In genomic region chr9:59659036-59660026, GRCm38 (mm10) we compare ENCODE assay signal across 8 mouse cellular contexts. TPM values are rescaled to one million over a fixed set of nuclear protein-coding genes. Genes with fewer than 3 reads are reported as not detected.
A peak's percentile ranks its signal among the peaks of the same experiment; 100 is the strongest.
DNase-seq lines count a peak whose midpoint lies in the region; ATAC-seq and TF ChIP-seq lines count a peak whose summit lies in the region.

No protein-coding gene starts in this region.

- TF ChIP-seq RAD21 in MEL (IDR thresholded peaks at IDR 0.05; ENCODE audit: low read depth, low read length) = no peak; the same call in 1 of the 2 replicates

- peaks cover 7 to 38% of the 10 kb centered on the region in 2 experiments for H3K4me1 ChIP-seq in MEL (ENCODE audit: control insufficient read depth in 1 of 2, insufficient read depth in 2 of 2, low read length in 2 of 2)
- peaks cover 56% of the 10 kb centered on the region for H3K4me1 ChIP-seq in forebrain, embryonic 16.5 days (replicated peaks; ENCODE audit: control insufficient read depth, insufficient read depth, low read length)
- H3K4me1 ChIP-seq in lung, embryonic 16.5 days (replicated peaks; ENCODE audit: control insufficient read depth, insufficient read depth, low read length) = peaks cover 48% of the 10 kb centered on the region

- peak; percentile 96 for DNase-seq in MEL (ENCODE audit: low read depth, low spot score)
- DNase-seq in cerebellum, adult 18-20 months = peak; percentile 86 to 89
- peak; percentile 61 for DNase-seq in heart, postnatal 25 days (ENCODE audit: low spot score)
- DNase-seq in layer of hippocampus, adult 2 months (ENCODE audit: low spot score in 2 of 2) = peak; percentile 76 to 77
- peak; percentile 46 for DNase-seq in ovary, adult 18-20 months (ENCODE audit: low spot score)
- peak; percentile 94 for DNase-seq in thymus, postnatal 0 days (ENCODE audit: low spot score)

- ATAC-seq in forebrain, embryonic 16.5 days = no peak
- ATAC-seq in lung, embryonic 16.5 days (ENCODE audit: low read depth) = peak; percentile 41

- H3K27me3 ChIP-seq in MEL (ENCODE audit: control insufficient read depth in 1 of 2, insufficient read depth in 2 of 2, low read length in 2 of 2) = no peaks in the 10 kb centered on the region
- H3K27me3 ChIP-seq in forebrain, embryonic 16.5 days (replicated peaks; ENCODE audit: control insufficient read depth, insufficient read depth, low read length) = no peaks in the 10 kb centered on the region
- H3K27me3 ChIP-seq in lung, embryonic 16.5 days (ENCODE audit: control insufficient read depth, insufficient read depth, low read depth, low read length) = no peaks in the 10 kb centered on the region

- no peaks in the 10 kb centered on the region for H3K9me3 ChIP-seq in MEL (replicated peaks; ENCODE audit: insufficient read depth, low read length)
- H3K9me3 ChIP-seq in forebrain, embryonic 16.5 days (ENCODE audit: control insufficient read depth, low read length) = no peaks in the 10 kb centered on the region
- no peaks in the 10 kb centered on the region for H3K9me3 ChIP-seq in lung, embryonic 16.5 days (ENCODE audit: control insufficient read depth, low read length)

- peak overlapping the region; percentile 84 for H3K4me2 ChIP-seq in forebrain, embryonic 16.5 days (ENCODE audit: low read length)
- peak overlapping the region; percentile 79 for H3K4me2 ChIP-seq in lung, embryonic 16.5 days (ENCODE audit: low read depth, low read length)

- H3K79me2 ChIP-seq in MEL (ENCODE audit: control insufficient read depth, insufficient read depth, low read length, poor library complexity) = peaks cover 73% of the 10 kb centered on the region

- peak overlapping the region; percentile 36 to 73 for H3K4me3 ChIP-seq in MEL (ENCODE audit: control insufficient read depth in 1 of 2, insufficient read depth in 1 of 2, low read depth in 2 of 2, low read length in 2 of 2)
- peak overlapping the region; percentile 31 for H3K4me3 ChIP-seq in forebrain, embryonic 16.5 days (replicated peaks; ENCODE audit: low read length)
- H3K4me3 ChIP-seq in layer of hippocampus, adult 2 months = peak overlapping the region; percentile 99
- peak overlapping the region; percentile 20 for H3K4me3 ChIP-seq in lung, embryonic 16.5 days (ENCODE audit: low read length)

- TF ChIP-seq POLR2A in MEL (IDR thresholded peaks at IDR 0.05; ENCODE audit: control insufficient read depth in 1 of 2, insufficient read depth in 1 of 2, low read depth in 1 of 2, low read length in 2 of 2, poor library complexity in 1 of 2) = peak in 1 of 2 experiments; percentile 45; a peak in 1 of 4 replicates

- TF ChIP-seq CTCF in MEL (IDR thresholded peaks at IDR 0.05 in 2 of 3, conservative IDR thresholded peaks at IDR 0.05 in 1 of 3; ENCODE audit: control insufficient read depth in 1 of 3, insufficient read depth in 1 of 3, low read depth in 2 of 3, low read length in 3 of 3, poor library complexity in 1 of 3, severe bottlenecking in 1 of 3) = peak; percentile 54 to 95 (median 69)
- peak; percentile 96 for TF ChIP-seq CTCF in layer of hippocampus, adult 2 months (conservative IDR thresholded peaks at IDR 0.05)

- 18% methylated on average over 14 of the region's 14 CpGs for WGBS in forebrain, embryonic 16.5 days
- 22% methylated on average over 14 of the region's 14 CpGs for WGBS in lung, embryonic 16.5 days

- H3K27ac ChIP-seq in MEL (ENCODE audit: control insufficient read depth, low read depth, low read length) = peak overlapping the region; percentile 21; the same call in 1 of the 2 replicates
- peak overlapping the region; percentile 33 for H3K27ac ChIP-seq in forebrain, embryonic 16.5 days (ENCODE audit: low read length)
- peak overlapping the region; percentile 99 for H3K27ac ChIP-seq in layer of hippocampus, adult 2 months
- peak overlapping the region; percentile 58 for H3K27ac ChIP-seq in lung, embryonic 16.5 days (ENCODE audit: low read length)

- TF ChIP-seq EP300 in MEL (IDR thresholded peaks at IDR 0.05; ENCODE audit: low read depth in 1 of 2, low read length in 2 of 2) = no peak

- intact Hi-C loops in heart, postnatal 25 days (cut with DNase I) = loop anchor here (5.0 kb wide), 2 partner anchors 42 to 93 kb away; partner anchors contain the start of genes Myo9a, Parp6 and Senp8

- peak overlapping the region; percentile 26 for H3K9ac ChIP-seq in MEL (ENCODE audit: control insufficient read depth, low read depth, low read length, poor library complexity, severe bottlenecking)
- 0 out of 2 replicates have a peak overlapping the region, but pooled peaks have one; percentile 8 for H3K9ac ChIP-seq in forebrain, embryonic 16.5 days (replicated peaks; ENCODE audit: low read depth, low read length)
- H3K9ac ChIP-seq in lung, embryonic 16.5 days (ENCODE audit: low read length) = 0 out of 2 replicates have a peak overlapping the region, but pooled peaks have one; percentile 46

- H3K36me3 ChIP-seq in MEL (ENCODE audit: control insufficient read depth in 1 of 2, insufficient read depth in 2 of 2, low read length in 2 of 2) = peaks cover 6 to 52% of the 10 kb centered on the region in 2 experiments; a peak in 3 of 4 replicates
- 0 out of 2 replicates have a peak, but pooled peaks cover 3% of the 10 kb centered on the region for H3K36me3 ChIP-seq in forebrain, embryonic 16.5 days (ENCODE audit: control insufficient read depth, insufficient read depth)
- H3K36me3 ChIP-seq in lung, embryonic 16.5 days (ENCODE audit: control insufficient read depth, insufficient read depth, low read length) = peaks cover 5% of the 10 kb centered on the region; the same call in 1 of the 2 replicates

TF ChIP-seq in MEL, 35 proteins besides CTCF, POLR2A, EP300 and RAD21 (continues in another document):
- no peak for TF ChIP-seq NRF1 (IDR thresholded peaks at IDR 0.05; ENCODE audit: insufficient read depth, low read depth, low read length, poor library complexity, severe bottlenecking)
- TF ChIP-seq MAFK (IDR thresholded peaks at IDR 0.05; ENCODE audit: borderline replicate concordance, low read depth, low read length) = no peak
- TF ChIP-seq SIN3A (IDR thresholded peaks at IDR 0.05; ENCODE audit: low read length) = peak; percentile 90; the same call in 1 of the 2 replicates
- TF ChIP-seq ZNF384 (IDR thresholded peaks at IDR 0.05; ENCODE audit: low read depth, low read length) = peak; percentile 72; the same call in 1 of the 2 replicates
- no peak for TF ChIP-seq RCOR1 (IDR thresholded peaks at IDR 0.05; ENCODE audit: low read depth, low read length)
- TF ChIP-seq USF1 (IDR thresholded peaks at IDR 0.05; ENCODE audit: low read depth, low read length) = no peak
- no peak for TF ChIP-seq POLR2AphosphoS5 (IDR thresholded peaks at IDR 0.05; ENCODE audit: borderline replicate concordance, low read depth, low read length)
- no peak for TF ChIP-seq GABPA (IDR thresholded peaks at IDR 0.05; ENCODE audit: low read depth, low read length)
- TF ChIP-seq ZC3H11A (IDR thresholded peaks at IDR 0.05; ENCODE audit: low read depth, low read length) = no peak
- TF ChIP-seq NELFE (IDR thresholded peaks at IDR 0.05; ENCODE audit: low read depth, low read length) = no peak
- TF ChIP-seq BHLHE40 (IDR thresholded peaks at IDR 0.05; ENCODE audit: borderline replicate concordance, low read depth, low read length) = no peak; the same call in 1 of the 2 replicates
- TF ChIP-seq CHD2 (IDR thresholded peaks at IDR 0.05; ENCODE audit: low read length) = no peak; the same call in 1 of the 2 replicates
- peak; percentile 69; the same call in 1 of the 2 replicates for TF ChIP-seq ETS1 (IDR thresholded peaks at IDR 0.05; ENCODE audit: low read depth, low read length)
- no peak for TF ChIP-seq KAT2A (conservative IDR thresholded peaks at IDR 0.05; ENCODE audit: low read depth, low read length)
- peak; percentile 67 for TF ChIP-seq MAX (IDR thresholded peaks at IDR 0.05; ENCODE audit: low read length)
- TF ChIP-seq ELF1 (IDR thresholded peaks at IDR 0.05; ENCODE audit: low read depth, low read length) = no peak
- TF ChIP-seq SMC3 (IDR thresholded peaks at IDR 0.05; ENCODE audit: low read depth, low read length) = peak; percentile 15; the same call in 1 of the 2 replicates
- no peak for TF ChIP-seq MEF2A (IDR thresholded peaks at IDR 0.05; ENCODE audit: extremely low read depth, insufficient replicate concordance, low read depth, low read length, poor library complexity, severe bottlenecking)
- no peak; the same call in 1 of the 2 replicates for TF ChIP-seq HCFC1 (IDR thresholded peaks at IDR 0.05; ENCODE audit: low read depth, low read length)

RNA-seq across cellular contexts. Expression of gene Pkm, which starts 3.2 kb away (rescaled TPM):
- 710 and 1,836 TPM in 2 replicates for total RNA-seq in MEL (2012; rRNA removed)
- polyA plus RNA-seq in MEL (2012; ENCODE audit: insufficient read depth in 1 of 2, insufficient read length in 2 of 2, low read depth in 1 of 2, low replicate concordance in 2 of 2, missing spikeins in 1 of 2) = 1,000 to 10,000 TPM in 1 of 2 experiments, 10 to 100 TPM in 1; 71.6 to 2,746 TPM
- 1,186 and 1,222 TPM in 2 replicates for polyA plus RNA-seq in forebrain, embryonic 16.5 days (2015; fragmentation: Nextera tagmentation; extraction: Ambion mirVana)
- total RNA-seq in heart, postnatal 25 days (2021) = 1,000 to 10,000 TPM; 1,181 to 1,232 TPM
- 1,000 to 10,000 TPM; 1,301 to 1,421 TPM for total RNA-seq in layer of hippocampus, adult 2 months (2021)
- 1,125 and 1,193 TPM in 2 replicates for polyA plus RNA-seq in lung, embryonic 16.5 days (2015; fragmentation: Nextera tagmentation; extraction: Ambion mirVana)
- 599 and 667 TPM in 2 replicates for polyA plus RNA-seq in thymus, postnatal 0 days (2015; fragmentation: Nextera tagmentation; extraction: Ambion mirVana)

RNA-seq across cellular contexts. Expression of gene Gramd2, which starts 20.6 kb away (rescaled TPM):
- total RNA-seq in MEL (2012; rRNA removed) = not detected in 2 replicates
- under 1 TPM in 1 of 2 experiments, not detected in 1; 0.04 TPM for polyA plus RNA-seq in MEL (2012; ENCODE audit: insufficient read depth in 1 of 2, insufficient read length in 2 of 2, low read depth in 1 of 2, low replicate concordance in 2 of 2, missing spikeins in 1 of 2)
- 3.7 and 5.4 TPM in 2 replicates for polyA plus RNA-seq in forebrain, embryonic 16.5 days (2015; fragmentation: Nextera tagmentation; extraction: Ambion mirVana)
- total RNA-seq in heart, postnatal 25 days (2021) = not detected
- total RNA-seq in layer of hippocampus, adult 2 months (2021) = 1 to 10 TPM; 5.7 to 7.5 TPM
- 11.0 and 13.2 TPM in 2 replicates for polyA plus RNA-seq in lung, embryonic 16.5 days (2015; fragmentation: Nextera tagmentation; extraction: Ambion mirVana)
- 0.20 and 0.41 TPM in 2 replicates for polyA plus RNA-seq in thymus, postnatal 0 days (2015; fragmentation: Nextera tagmentation; extraction: Ambion mirVana)

RNA-seq across cellular contexts. Expression of gene Parp6, which starts 42.2 kb away (rescaled TPM):
- 5.9 and 6.4 TPM in 2 replicates for total RNA-seq in MEL (2012; rRNA removed)
- 10 to 100 TPM in 1 of 2 experiments, not detected in 1; 13.8 TPM for polyA plus RNA-seq in MEL (2012; ENCODE audit: insufficient read depth in 1 of 2, insufficient read length in 2 of 2, low read depth in 1 of 2, low replicate concordance in 2 of 2, missing spikeins in 1 of 2)
- polyA plus RNA-seq in forebrain, embryonic 16.5 days (2015; fragmentation: Nextera tagmentation; extraction: Ambion mirVana) = 204 and 232 TPM in 2 replicates
- 10 to 100 TPM; 17.9 to 20.2 TPM for total RNA-seq in heart, postnatal 25 days (2021)
- total RNA-seq in layer of hippocampus, adult 2 months (2021) = 100 to 1,000 TPM; 129 to 132 TPM
- 22.6 and 23.7 TPM in 2 replicates for polyA plus RNA-seq in lung, embryonic 16.5 days (2015; fragmentation: Nextera tagmentation; extraction: Ambion mirVana)
- 23.7 and 25.2 TPM in 2 replicates for polyA plus RNA-seq in thymus, postnatal 0 days (2015; fragmentation: Nextera tagmentation; extraction: Ambion mirVana)

Comparison
In these comparisons a context has a peak if more than half of its experiments do, and no peak if none do; other contexts are left out.
1. DNase-seq: peak in every context shown above with its lines; median percentile 96 in MEL; 94 in thymus, postnatal 0 days; 88 in cerebellum, adult 18-20 months; 76 in layer of hippocampus, adult 2 months; 61 in heart, postnatal 25 days; 46 in ovary, adult 18-20 months.
2. H3K27ac ChIP-seq: peak in every context shown above with its lines; median percentile 99 in layer of hippocampus, adult 2 months; 58 in lung, embryonic 16.5 days; 33 in forebrain, embryonic 16.5 days; 21 in MEL.
3. H3K4me3 ChIP-seq: peak in every context shown above with its lines; median percentile 99 in layer of hippocampus, adult 2 months; 54 in MEL; 31 in forebrain, embryonic 16.5 days; 20 in lung, embryonic 16.5 days.